Mouse (Mus musculus): ENCODE results near the gene Grik4. TPM values are rescaled to one million over a fixed set of nuclear protein-coding genes. Genes with fewer than 3 reads are reported as not detected.
A peak's percentile ranks its signal among the peaks of the same experiment; 100 is the strongest.

Grik4 gene
- polyA plus RNA-seq, 1 experiment from 2014 or later = 1.1 TPM

- WGBS = 27% methylated on average over 1 of the region's 1 CpGs
- H3K27ac ChIP-seq (ENCODE audit: low read length) = no peak overlapping the region
- H3K27me3 ChIP-seq (replicated peaks; ENCODE audit: control insufficient read depth, insufficient read depth, low read length) = no peaks in the 10 kb centered on the region
- H3K9me3 ChIP-seq (ENCODE audit: control insufficient read depth, low read length) = no peaks in the 10 kb centered on the region
- no peak overlapping the region for H3K4me2 ChIP-seq (ENCODE audit: low read depth, low read length)
- ATAC-seq = peak; percentile 60
- H3K9ac ChIP-seq (ENCODE audit: low read depth, low read length) = no peak overlapping the region
- H3K36me3 ChIP-seq (ENCODE audit: control insufficient read depth, insufficient read depth, low read length) = no peaks in the 10 kb centered on the region
- peaks cover 2% of the 10 kb centered on the region; the same call in 1 of the 2 replicates for H3K4me1 ChIP-seq (ENCODE audit: control insufficient read depth, insufficient read depth, low read length)
- no peak overlapping the region for H3K4me3 ChIP-seq (ENCODE audit: low read length)
These were observed 437.3 kb downstream of the Grik4 start for GRCm38 (mm10) chr9:42507022-42507421.

GRCm38 (mm10) chr9:42504971-42505510, 439.3 kb downstream of the Grik4 start:
- Histone ChIP-seq H3K9me3 (ENCODE audit: control insufficient read depth, low read length) (no peaks in the 10 kb centered on the region), H3K9ac (ENCODE audit: low read depth, low read length) (no peak overlapping the region), H3K36me3 (ENCODE audit: control insufficient read depth, insufficient read depth, low read length) (no peaks in the 10 kb centered on the region), H3K4me1 (ENCODE audit: control insufficient read depth, insufficient read depth, low read length) (peaks cover 2% of the 10 kb centered on the region; the same call in 1 of the 2 replicates), H3K4me2 (ENCODE audit: low read depth, low read length) (no peak overlapping the region), H3K27ac (ENCODE audit: low read length) (no peak overlapping the region), H3K4me3 (ENCODE audit: low read length) (no peak overlapping the region), H3K27me3 (replicated peaks; ENCODE audit: control insufficient read depth, insufficient read depth, low read length) (no peaks in the 10 kb centered on the region)
- no peak for ATAC-seq
- 81% methylated on average over 3 of the region's 3 CpGs for WGBS

- no peak overlapping the region for H3K4me2 ChIP-seq (ENCODE audit: low read depth, low read length)
- peaks cover 2% of the 10 kb centered on the region; the same call in 1 of the 2 replicates for H3K4me1 ChIP-seq (ENCODE audit: control insufficient read depth, insufficient read depth, low read length)
- H3K9ac ChIP-seq (ENCODE audit: low read depth, low read length) = no peak overlapping the region
- no peak; the same call in 1 of the 2 replicates for ATAC-seq
- H3K27ac ChIP-seq (ENCODE audit: low read length) = no peak overlapping the region
- no peaks in the 10 kb centered on the region for H3K9me3 ChIP-seq (ENCODE audit: control insufficient read depth, low read length)
- WGBS = 51% methylated on average over 11 of the region's 11 CpGs
- no peaks in the 10 kb centered on the region for H3K27me3 ChIP-seq (replicated peaks; ENCODE audit: control insufficient read depth, insufficient read depth, low read length)
- H3K4me3 ChIP-seq (ENCODE audit: low read length) = no peak overlapping the region
- H3K36me3 ChIP-seq (ENCODE audit: control insufficient read depth, insufficient read depth, low read length) = no peaks in the 10 kb centered on the region
These were observed 439.7 kb downstream of the Grik4 start for GRCm38 (mm10) chr9:42504559-42504958.

GRCm38 (mm10) chr9:42503709-42504108, 440.6 kb downstream of the Grik4 start:
- 79% methylated on average over 4 of the region's 4 CpGs for WGBS
- no peak overlapping the region for H3K4me3 ChIP-seq (ENCODE audit: low read length)
- no peaks in the 10 kb centered on the region for H3K9me3 ChIP-seq (ENCODE audit: control insufficient read depth, low read length)
- no peak overlapping the region for H3K9ac ChIP-seq (ENCODE audit: low read depth, low read length)
- no peak overlapping the region for H3K4me2 ChIP-seq (ENCODE audit: low read depth, low read length)
- H3K4me1 ChIP-seq (ENCODE audit: control insufficient read depth, insufficient read depth, low read length) = peaks cover 2% of the 10 kb centered on the region; the same call in 1 of the 2 replicates
- no peaks in the 10 kb centered on the region for H3K36me3 ChIP-seq (ENCODE audit: control insufficient read depth, insufficient read depth, low read length)
- H3K27ac ChIP-seq (ENCODE audit: low read length) = no peak overlapping the region
- no peak for ATAC-seq
- H3K27me3 ChIP-seq (replicated peaks; ENCODE audit: control insufficient read depth, insufficient read depth, low read length) = no peaks in the 10 kb centered on the region

GRCm38 (mm10) chr9:42496296-42496695, 448.0 kb downstream of the Grik4 start:
- H3K4me2 ChIP-seq (ENCODE audit: low read depth, low read length) = no peak overlapping the region
- no peak for ATAC-seq
- 76% methylated on average over 2 of the region's 2 CpGs for WGBS

GRCm38 (mm10) chr9:42491780-42492179, 452.5 kb downstream of the Grik4 start:
- WGBS = 87% methylated on average over 9 of the region's 9 CpGs
- Histone ChIP-seq H3K36me3 (ENCODE audit: control insufficient read depth, insufficient read depth, low read length) (no peaks in the 10 kb centered on the region), H3K27me3 (replicated peaks; ENCODE audit: control insufficient read depth, insufficient read depth, low read length) (no peaks in the 10 kb centered on the region), H3K27ac (ENCODE audit: low read length) (no peak overlapping the region), H3K9ac (ENCODE audit: low read depth, low read length) (no peak overlapping the region), H3K9me3 (ENCODE audit: control insufficient read depth, low read length) (peaks cover 4% of the 10 kb centered on the region; the same call in 1 of the 2 replicates), H3K4me3 (ENCODE audit: low read length) (no peak overlapping the region), H3K4me1 (ENCODE audit: control insufficient read depth, insufficient read depth, low read length) (peaks cover 3% of the 10 kb centered on the region; the same call in 1 of the 2 replicates), H3K4me2 (ENCODE audit: low read depth, low read length) (no peak overlapping the region)
- no peak for ATAC-seq

More at GRCm38 (mm10) chr9:42496296-42496695, 448.0 kb downstream of the Grik4 start:
- no peaks in the 10 kb centered on the region for H3K4me1 ChIP-seq (ENCODE audit: control insufficient read depth, insufficient read depth, low read length)
- H3K9ac ChIP-seq (ENCODE audit: low read depth, low read length) = no peak overlapping the region
- H3K27me3 ChIP-seq (replicated peaks; ENCODE audit: control insufficient read depth, insufficient read depth, low read length) = no peaks in the 10 kb centered on the region
- no peak overlapping the region for H3K4me3 ChIP-seq (ENCODE audit: low read length)
- peaks cover 8% of the 10 kb centered on the region; the same call in 1 of the 2 replicates for H3K9me3 ChIP-seq (ENCODE audit: control insufficient read depth, low read length)
- no peaks in the 10 kb centered on the region for H3K36me3 ChIP-seq (ENCODE audit: control insufficient read depth, insufficient read depth, low read length)
- no peak overlapping the region for H3K27ac ChIP-seq (ENCODE audit: low read length)

- H3K36me3 ChIP-seq (ENCODE audit: control insufficient read depth, insufficient read depth, low read length) = no peaks in the 10 kb centered on the region
- ATAC-seq = no peak
- 80% methylated on average over 16 of the region's 16 CpGs for WGBS
- H3K4me1 ChIP-seq (ENCODE audit: control insufficient read depth, insufficient read depth, low read length) = peaks cover 3% of the 10 kb centered on the region; the same call in 1 of the 2 replicates
- H3K9ac ChIP-seq (ENCODE audit: low read depth, low read length) = no peak overlapping the region
- H3K4me2 ChIP-seq (ENCODE audit: low read depth, low read length) = no peak overlapping the region
- no peaks in the 10 kb centered on the region for H3K27me3 ChIP-seq (replicated peaks; ENCODE audit: control insufficient read depth, insufficient read depth, low read length)
- H3K4me3 ChIP-seq (ENCODE audit: low read length) = no peak overlapping the region
- no peak overlapping the region for H3K27ac ChIP-seq (ENCODE audit: low read length)
- H3K9me3 ChIP-seq (ENCODE audit: control insufficient read depth, low read length) = no peaks in the 10 kb centered on the region
These were observed 453.5 kb downstream of the Grik4 start for GRCm38 (mm10) chr9:42490589-42491382.

- H3K9ac ChIP-seq (ENCODE audit: low read depth, low read length) = no peak overlapping the region
- H3K27me3 ChIP-seq (replicated peaks; ENCODE audit: control insufficient read depth, insufficient read depth, low read length) = no peaks in the 10 kb centered on the region
- peaks cover 3% of the 10 kb centered on the region; the same call in 1 of the 2 replicates for H3K4me1 ChIP-seq (ENCODE audit: control insufficient read depth, insufficient read depth, low read length)
- no peak overlapping the region for H3K4me3 ChIP-seq (ENCODE audit: low read length)
- WGBS = 93% methylated on average over 1 of the region's 1 CpGs
- H3K9me3 ChIP-seq (ENCODE audit: control insufficient read depth, low read length) = no peaks in the 10 kb centered on the region
- H3K36me3 ChIP-seq (ENCODE audit: control insufficient read depth, insufficient read depth, low read length) = no peaks in the 10 kb centered on the region
- ATAC-seq = no peak
- no peak overlapping the region for H3K27ac ChIP-seq (ENCODE audit: low read length)
- H3K4me2 ChIP-seq (ENCODE audit: low read depth, low read length) = no peak overlapping the region
These were observed 456.2 kb downstream of the Grik4 start for GRCm38 (mm10) chr9:42488071-42488470.

GRCm38 (mm10) chr9:42486913-42487312, 457.4 kb downstream of the Grik4 start:
- Histone ChIP-seq H3K27ac (ENCODE audit: low read length) (no peak overlapping the region), H3K4me1 (ENCODE audit: control insufficient read depth, insufficient read depth, low read length) (peaks cover 3% of the 10 kb centered on the region; the same call in 1 of the 2 replicates), H3K36me3 (ENCODE audit: control insufficient read depth, insufficient read depth, low read length) (no peaks in the 10 kb centered on the region), H3K9me3 (ENCODE audit: control insufficient read depth, low read length) (no peaks in the 10 kb centered on the region), H3K27me3 (replicated peaks; ENCODE audit: control insufficient read depth, insufficient read depth, low read length) (no peaks in the 10 kb centered on the region), H3K4me2 (ENCODE audit: low read depth, low read length) (no peak overlapping the region), H3K4me3 (ENCODE audit: low read length) (no peak overlapping the region), H3K9ac (ENCODE audit: low read depth, low read length) (no peak overlapping the region)
- WGBS = 40% methylated on average over 4 of the region's 4 CpGs
- ATAC-seq = peak; percentile 80
